Mouse (Mus musculus) urinary bladder, adult 2 months (tissue): ENCODE results near the gene Six4. TPM values are rescaled to one million over a fixed set of nuclear protein-coding genes. Genes with fewer than 3 reads are reported as not detected.
"Not testable (repeated sequence)": the region's sequence is repeated elsewhere in the genome, so short reads cannot be mapped to it uniquely, and the experiment has no call there.

Experiments
- DNase-seq: peaks from one replicate; pipeline ENCODE4 v3.0.0; 2022; ENCODE audit warnings: low spot score
- polyA plus RNA-seq: library from polyadenylated mRNA; depleted of rRNA; stranded (reverse); fragments of >200 nt; gene quantifications from 2 replicates; pipeline ENCODE4 v1.2.3, GENCODE M21; 2012; rRNA removed

Gene Six4
- polyA plus RNA-seq, 1 experiment, result 3.9 TPM

DNA sequence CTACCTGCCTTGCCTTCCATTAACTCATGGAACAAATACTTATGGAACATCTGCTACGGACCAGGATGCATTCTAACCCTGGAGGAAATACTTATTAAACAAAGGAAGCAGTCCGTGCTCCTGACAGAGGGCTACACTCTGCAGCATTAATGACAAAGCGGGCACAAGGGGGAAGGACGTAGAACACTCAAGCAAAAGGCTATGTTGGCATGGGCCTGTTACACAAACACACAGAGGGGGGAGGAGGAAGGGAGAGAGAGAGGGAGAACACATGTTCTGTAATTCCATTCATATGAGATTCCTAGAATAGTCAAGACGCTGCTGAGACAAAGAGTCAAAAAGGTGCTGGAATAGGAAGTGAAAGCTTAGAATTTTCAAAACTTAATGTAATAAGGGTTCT lies 24.8 kb downstream of the Six4 start:
- no peak for DNase-seq

DNA sequence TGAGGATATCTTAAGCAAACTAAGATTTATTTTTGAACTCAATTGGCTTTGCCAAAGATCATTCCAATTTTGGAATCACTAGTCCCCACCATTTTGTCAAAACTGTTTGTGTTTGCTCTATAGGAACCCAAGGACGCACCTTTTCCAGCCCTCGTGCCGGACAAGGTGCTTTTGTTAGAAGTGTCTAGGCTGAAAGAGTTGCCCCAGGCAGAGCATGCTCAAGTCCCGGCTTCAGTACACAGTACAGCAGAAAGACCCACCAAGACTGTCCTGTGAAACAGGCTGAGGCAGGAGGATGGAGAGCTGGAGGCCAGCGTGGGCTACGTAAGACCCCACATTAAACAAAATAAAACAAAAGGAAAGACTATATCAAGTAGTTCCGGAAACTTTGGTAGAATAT lies 26.2 kb downstream of the Six4 start:
- no peak for DNase-seq

GRCm38 (mm10) chr12:73085739-73086630 lies 27.3 kb downstream of the Six4 start:
- DNase-seq, result no peak

DNA sequence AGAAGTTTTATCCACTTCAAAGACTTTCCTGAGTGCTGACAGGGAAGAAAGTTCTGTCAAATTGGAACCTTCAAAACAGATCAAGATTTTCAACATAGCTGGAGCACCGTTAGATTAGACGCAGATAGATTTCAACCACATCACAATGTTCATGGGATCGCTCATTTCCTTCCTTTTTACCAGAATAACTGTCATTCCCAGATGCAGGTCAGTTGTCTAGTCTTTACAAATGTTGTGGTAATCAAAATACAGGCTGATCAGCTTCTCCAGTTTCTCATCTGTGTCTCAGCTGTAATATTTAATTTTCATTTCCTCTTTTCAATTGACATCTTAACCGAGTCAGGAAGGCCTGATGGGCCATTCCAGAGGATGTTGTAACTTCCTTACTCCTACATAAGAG lies 29.5 kb downstream of the Six4 start:
- no peak for DNase-seq

DNA sequence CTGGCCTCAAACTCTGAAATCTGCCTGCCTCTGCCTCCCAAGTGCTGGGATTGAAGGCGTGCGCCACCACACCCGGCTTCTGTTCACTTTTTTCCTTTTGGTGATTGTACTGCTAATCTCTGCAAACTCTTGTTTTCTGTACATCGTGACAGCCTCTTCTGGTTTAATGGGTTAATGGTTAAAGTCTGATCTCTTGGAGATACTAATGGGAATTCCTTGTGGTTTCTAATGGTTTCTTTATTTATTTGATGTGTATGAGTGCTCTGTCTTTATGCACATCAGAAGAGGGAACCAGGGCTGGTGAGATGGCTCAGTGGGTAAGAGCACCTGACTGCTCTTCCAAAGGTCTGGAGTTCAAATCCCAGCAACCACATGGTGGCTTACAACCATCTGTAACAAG lies 31.4 kb downstream of the Six4 start:
- not testable (repeated sequence) for DNase-seq

GRCm38 (mm10) chr12:73060805-73061410 lies 52.3 kb downstream of the Six4 start:
- DNase-seq, result no peak

DNA sequence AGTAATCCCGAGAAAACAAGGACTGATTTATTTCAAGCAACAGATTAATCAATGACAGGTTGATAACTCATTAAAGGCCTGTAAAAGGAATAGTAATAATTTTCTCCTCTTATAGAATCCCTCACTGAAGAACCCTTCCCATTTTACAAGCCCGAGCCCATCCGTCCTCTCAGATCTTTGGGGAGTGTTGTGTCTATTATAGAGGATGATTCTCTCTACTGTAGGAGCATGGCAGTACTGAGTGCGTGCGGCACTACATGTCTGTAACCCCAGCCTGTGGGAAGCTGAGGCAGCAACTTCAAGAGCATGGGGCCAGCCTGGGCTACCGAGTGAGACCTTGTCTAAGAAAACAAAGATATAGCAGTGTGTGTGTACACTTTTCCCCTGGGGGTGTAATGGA lies 55.8 kb downstream of the Six4 start:
- no peak for DNase-seq

- DNase-seq, result no peak
Observed at GRCm38 (mm10) chr12:73055451-73055850, 57.8 kb downstream of the Six4 start.

- no peak for DNase-seq
Observed at GRCm38 (mm10) chr12:73054576-73055185, 58.6 kb downstream of the Six4 start.

DNA sequence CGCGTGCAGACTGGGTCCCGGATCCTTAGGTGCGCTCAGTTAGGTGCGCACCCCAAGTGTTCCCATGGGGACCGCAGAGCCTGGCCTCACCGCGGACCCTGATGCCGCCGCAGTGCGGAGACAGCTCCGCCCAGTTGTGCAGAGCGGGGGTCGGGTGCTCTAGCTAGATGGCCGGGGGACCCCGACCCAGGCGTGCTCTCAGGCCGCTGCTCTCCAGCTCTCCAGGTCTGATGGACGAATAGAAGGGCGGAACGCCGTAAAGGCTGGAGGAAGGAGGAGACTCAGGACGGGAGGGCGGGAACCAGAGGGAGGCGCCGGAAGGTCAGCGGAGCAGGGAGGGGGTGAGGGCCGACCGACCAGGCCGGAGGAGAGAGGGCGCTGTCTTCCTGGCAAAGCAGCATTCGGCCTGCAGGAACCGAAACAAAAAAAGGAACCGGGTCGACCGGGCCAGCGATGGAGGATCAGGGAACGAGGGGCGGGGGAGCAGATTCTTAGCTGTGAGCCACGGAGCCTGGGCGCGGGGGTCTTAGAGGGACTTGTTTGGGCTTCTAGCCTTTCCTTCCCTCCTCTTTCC lies 59.5 kb downstream of the Six4 start, which contains the start of gene Six1:
Gene Six1, minus strand, starts transcription at position 220 of the 574 bp plus-strand sequence.
- peak; percentile 72 for DNase-seq

GRCm38 (mm10) chr12:73052651-73053591 lies 60.3 kb downstream of the Six4 start:
- no peak for DNase-seq

DNA sequence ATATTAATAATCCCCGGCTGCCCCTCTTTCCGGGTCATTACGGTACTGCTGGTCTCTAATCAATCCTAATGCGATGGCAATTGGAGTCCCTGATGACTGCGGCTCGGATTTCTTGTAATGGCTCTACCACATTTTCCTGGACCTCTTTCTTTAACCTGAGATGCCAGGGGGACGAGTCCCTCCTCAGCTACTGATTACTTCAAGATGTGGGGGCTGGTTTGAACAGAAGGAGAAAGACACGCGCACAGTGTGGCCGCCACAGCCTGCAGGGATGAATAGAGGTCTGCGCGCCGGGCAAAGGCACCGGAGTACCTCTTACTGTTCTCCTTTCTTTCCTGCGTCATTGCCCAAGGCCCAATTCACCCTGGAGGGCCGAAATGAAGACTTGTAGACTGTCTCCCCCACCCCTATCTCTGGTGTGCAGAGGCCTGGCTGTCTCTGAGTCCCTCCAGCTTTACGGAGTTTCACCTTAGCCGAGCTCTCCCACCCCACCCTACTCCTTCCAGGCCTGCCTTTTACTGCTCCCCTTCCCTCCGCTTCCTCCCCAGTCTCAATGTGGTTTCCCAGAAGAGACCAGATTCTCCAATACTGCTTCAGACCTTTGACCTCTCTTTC lies 61.1 kb downstream of the Six4 start:
- DNase-seq, result no peak

DNA sequence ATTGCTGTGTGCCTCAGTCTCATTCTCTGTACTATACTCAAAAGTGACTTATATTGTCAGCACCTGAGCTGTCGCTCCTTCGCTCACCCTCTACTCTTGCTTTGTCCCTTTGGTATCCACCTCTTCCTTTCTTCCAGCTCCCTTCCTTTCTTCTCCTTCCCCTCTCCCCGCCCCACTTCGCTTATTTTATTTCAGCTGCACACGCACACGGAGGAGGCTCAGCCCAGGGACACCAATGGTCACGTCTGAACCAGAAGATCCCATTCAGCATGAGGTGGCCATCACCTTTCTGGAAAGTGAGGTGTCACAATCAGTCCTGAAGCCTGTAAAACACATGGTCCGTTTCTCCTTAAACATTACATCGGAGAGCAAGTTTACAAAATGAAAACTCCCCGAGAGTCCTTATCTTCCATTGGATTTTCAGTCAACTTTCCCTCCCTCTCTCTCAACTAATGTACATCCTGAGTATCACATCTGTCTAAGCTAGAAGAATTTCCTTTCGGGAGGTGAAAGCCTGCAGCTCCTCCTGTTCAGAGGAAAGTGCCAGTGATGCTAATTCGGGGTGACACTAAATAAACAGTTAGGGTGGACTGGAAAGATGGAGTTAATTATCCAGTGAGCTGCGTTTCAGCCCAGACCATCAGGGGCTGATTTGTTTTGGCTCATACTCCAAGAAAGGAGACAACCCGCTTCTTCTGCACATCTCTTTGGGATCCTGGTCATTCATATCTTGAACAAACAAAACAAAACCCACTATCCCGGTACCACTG lies 62.3 kb downstream of the Six4 start:
- DNase-seq, result no peak

GRCm38 (mm10) chr12:73050305-73050704 lies 63.0 kb downstream of the Six4 start:
- DNase-seq, result no peak

Other genes starting within 250 kb of the Six4 start
- not detected in 2 replicates for gene Six6, start 173.6 kb downstream of the Six4 start, polyA plus RNA-seq
- 2.0 and 3.4 TPM in 2 replicates for gene 4930447C04Rik, start 172.7 kb downstream of the Six4 start, polyA plus RNA-seq
- gene Six1, start 59.6 kb downstream of the Six4 start, polyA plus RNA-seq, result 1.1 and 1.8 TPM in 2 replicates
- gene Mnat1, start 10.3 kb upstream of the Six4 start, polyA plus RNA-seq, result 19.7 and 20.4 TPM in 2 replicates
- 13.6 and 14.0 TPM in 2 replicates for gene Trmt5, start 173.3 kb upstream of the Six4 start, polyA plus RNA-seq
- 14.6 and 18.2 TPM in 2 replicates for gene Slc38a6, start 173.3 kb upstream of the Six4 start, polyA plus RNA-seq